Mouse (Mus musculus): ENCODE data around the gene Kprp. TPM values are rescaled to one million over a fixed set of nuclear protein-coding genes. Genes with fewer than 3 reads are reported as not detected.
"Not testable (repeated sequence)": the region's sequence is repeated elsewhere in the genome, so short reads cannot be mapped to it uniquely, and the experiment has no call there.

The Kprp gene
- not detected in 2 replicates for polyA plus RNA-seq (2016; fragmentation: Nextera tagmentation; extraction: Ambion mirVana)

- Histone ChIP-seq H3K36me3 (no peaks in the 10 kb centered on the region), H3K4me3 (no peak within 1 kb of the TSS), H3K27me3 (replicated peaks) (no peaks in the 10 kb centered on the region), H3K4me2 (no peak within 1 kb of the TSS), H3K4me1 (replicated peaks) (no peaks in the 10 kb centered on the region), H3K9ac (no peak within 1 kb of the TSS), H3K9me3 (replicated peaks) (0 out of 2 replicates have a peak, but pooled peaks cover 4% of the 10 kb centered on the region), H3K27ac (ENCODE audit: poor library complexity, severe bottlenecking) (no peak within 1 kb of the TSS)
- WGBS = 27% methylated on average over 1 of the region's 1 CpGs
- no peak for ATAC-seq (ENCODE audit: insufficient number of reproducible peaks, low FRiP score)
Measured at GRCm38 (mm10) chr3:92827108-92827507, at the start of gene Kprp. TSS of gene Kprp (minus strand) at chr3:92827247.

- H3K4me1 ChIP-seq (replicated peaks) = no peaks in the 10 kb centered on the region
- no peak overlapping the region for H3K9ac ChIP-seq
- H3K4me3 ChIP-seq = no peak overlapping the region
- H3K4me2 ChIP-seq = no peak overlapping the region
- H3K9me3 ChIP-seq (replicated peaks) = no peaks in the 10 kb centered on the region
- 81% methylated on average over 3 of the region's 3 CpGs for WGBS
- H3K27ac ChIP-seq (ENCODE audit: poor library complexity, severe bottlenecking) = no peak overlapping the region
- ATAC-seq (ENCODE audit: insufficient number of reproducible peaks, low FRiP score) = no peak
- no peaks in the 10 kb centered on the region for H3K36me3 ChIP-seq
- no peaks in the 10 kb centered on the region for H3K27me3 ChIP-seq (replicated peaks)
Measured at GRCm38 (mm10) chr3:92874180-92874579, 47.1 kb upstream of the Kprp start.

- Histone ChIP-seq H3K9ac (no peak within 1 kb of the TSS), H3K4me2 (no peak within 1 kb of the TSS), H3K9me3 (replicated peaks) (no peaks in the 10 kb centered on the region), H3K4me3 (no peak within 1 kb of the TSS), H3K27ac (ENCODE audit: poor library complexity, severe bottlenecking) (no peak within 1 kb of the TSS), H3K4me1 (replicated peaks) (no peaks in the 10 kb centered on the region), H3K36me3 (no peaks in the 10 kb centered on the region), H3K27me3 (replicated peaks) (no peaks in the 10 kb centered on the region)
- WGBS = 69% methylated on average over 4 of the region's 4 CpGs
- no peak for ATAC-seq (ENCODE audit: insufficient number of reproducible peaks, low FRiP score)
Measured at GRCm38 (mm10) chr3:92870116-92870515, 43.1 kb upstream of the Kprp start, which contains the start of gene 2310050C09Rik. TSS of gene 2310050C09Rik (minus strand) at chr3:92870216.

GRCm38 (mm10) chr3:92851186-92851585 is 24.1 kb upstream of the Kprp start, which contains the start of gene Lce1l:
TSS of gene Lce1l (minus strand) at chr3:92851286.
- no peak within 1 kb of the TSS for H3K4me3 ChIP-seq
- H3K36me3 ChIP-seq = no peaks in the 10 kb centered on the region
- H3K4me1 ChIP-seq (replicated peaks) = no peaks in the 10 kb centered on the region
- no peak within 1 kb of the TSS for H3K4me2 ChIP-seq
- no peak for ATAC-seq (ENCODE audit: insufficient number of reproducible peaks, low FRiP score)
- no peak within 1 kb of the TSS for H3K9ac ChIP-seq
- H3K27ac ChIP-seq (ENCODE audit: poor library complexity, severe bottlenecking) = no peak within 1 kb of the TSS
- no peaks in the 10 kb centered on the region; the same call in 1 of the 2 replicates for H3K9me3 ChIP-seq (replicated peaks)
- WGBS = 76% methylated on average over 3 of the region's 3 CpGs
- no peaks in the 10 kb centered on the region for H3K27me3 ChIP-seq (replicated peaks)

- no peak overlapping the region for H3K4me2 ChIP-seq
- no peaks in the 10 kb centered on the region for H3K27me3 ChIP-seq (replicated peaks)
- no peak for ATAC-seq (ENCODE audit: insufficient number of reproducible peaks, low FRiP score)
- H3K27ac ChIP-seq (ENCODE audit: poor library complexity, severe bottlenecking) = no peak overlapping the region
- H3K9me3 ChIP-seq (replicated peaks) = 0 out of 2 replicates have a peak, but pooled peaks cover 4% of the 10 kb centered on the region
- no peak overlapping the region for H3K9ac ChIP-seq
- no peaks in the 10 kb centered on the region for H3K4me1 ChIP-seq (replicated peaks)
- no peaks in the 10 kb centered on the region for H3K36me3 ChIP-seq
- 24% methylated on average over 1 of the region's 1 CpGs for WGBS
- no peak overlapping the region for H3K4me3 ChIP-seq
Measured at GRCm38 (mm10) chr3:92825808-92826207, 1.2 kb downstream of the Kprp start.

- H3K36me3 ChIP-seq = not testable (repeated sequence)
Measured at GRCm38 (mm10) chr3:92816036-92816435, 11.0 kb downstream of the Kprp start.

GRCm38 (mm10) chr3:92815581-92815980 is 11.5 kb downstream of the Kprp start:
- Histone ChIP-seq H3K36me3 (no peaks in the 10 kb centered on the region), H3K9ac (no peak overlapping the region), H3K27ac (ENCODE audit: poor library complexity, severe bottlenecking) (no peak overlapping the region), H3K4me2 (no peak overlapping the region), H3K4me1 (replicated peaks) (no peaks in the 10 kb centered on the region), H3K27me3 (replicated peaks) (no peaks in the 10 kb centered on the region), H3K4me3 (no peak overlapping the region), H3K9me3 (replicated peaks) (no peaks in the 10 kb centered on the region)
- 76% methylated on average over 3 of the region's 3 CpGs for WGBS
- no peak for ATAC-seq (ENCODE audit: insufficient number of reproducible peaks, low FRiP score)

More at GRCm38 (mm10) chr3:92816036-92816435, 11.0 kb downstream of the Kprp start:
- not testable (repeated sequence) for H3K9me3 ChIP-seq (replicated peaks); H3K4me1 ChIP-seq (replicated peaks); H3K9ac ChIP-seq; H3K27ac ChIP-seq (ENCODE audit: poor library complexity, severe bottlenecking); H3K4me2 ChIP-seq; H3K27me3 ChIP-seq (replicated peaks); ATAC-seq (ENCODE audit: insufficient number of reproducible peaks, low FRiP score); H3K4me3 ChIP-seq
- WGBS = 83% methylated on average over 2 of the region's 2 CpGs

- Histone ChIP-seq H3K4me1 (replicated peaks) (no peaks in the 10 kb centered on the region), H3K27ac (ENCODE audit: poor library complexity, severe bottlenecking) (no peak within 1 kb of the TSS), H3K9me3 (replicated peaks) (no peaks in the 10 kb centered on the region), H3K4me2 (no peak within 1 kb of the TSS), H3K9ac (no peak within 1 kb of the TSS), H3K4me3 (no peak within 1 kb of the TSS), H3K36me3 (no peaks in the 10 kb centered on the region), H3K27me3 (replicated peaks) (no peaks in the 10 kb centered on the region)
- ATAC-seq (ENCODE audit: insufficient number of reproducible peaks, low FRiP score) = no peak
Measured at GRCm38 (mm10) chr3:92807791-92808190, 19.3 kb downstream of the Kprp start, which contains the start of gene Lce1k. TSS of gene Lce1k (minus strand) at chr3:92807891.

- no peaks in the 10 kb centered on the region for H3K36me3 ChIP-seq
- no peak for ATAC-seq (ENCODE audit: insufficient number of reproducible peaks, low FRiP score)
- WGBS = 79% methylated on average over 1 of the region's 1 CpGs
- H3K4me3 ChIP-seq = no peak within 1 kb of the TSS
- no peaks in the 10 kb centered on the region for H3K9me3 ChIP-seq (replicated peaks)
- H3K27me3 ChIP-seq (replicated peaks) = no peaks in the 10 kb centered on the region
- H3K4me2 ChIP-seq = no peak within 1 kb of the TSS
- no peaks in the 10 kb centered on the region for H3K4me1 ChIP-seq (replicated peaks)
- H3K27ac ChIP-seq (ENCODE audit: poor library complexity, severe bottlenecking) = no peak within 1 kb of the TSS
- no peak within 1 kb of the TSS for H3K9ac ChIP-seq
Measured at GRCm38 (mm10) chr3:92790414-92790813, 36.6 kb downstream of the Kprp start, which contains the start of gene Lce1j. TSS of gene Lce1j (minus strand) at chr3:92790514.

GRCm38 (mm10) chr3:92778799-92779198 is 48.2 kb downstream of the Kprp start, which contains the start of gene Lce1i:
TSS of gene Lce1i (minus strand) at chr3:92778899.
- no peak for ATAC-seq (ENCODE audit: insufficient number of reproducible peaks, low FRiP score)
- 67% methylated on average over 1 of the region's 1 CpGs for WGBS
- Histone ChIP-seq H3K4me1 (replicated peaks) (no peaks in the 10 kb centered on the region), H3K9ac (no peak within 1 kb of the TSS), H3K36me3 (no peaks in the 10 kb centered on the region), H3K27ac (ENCODE audit: poor library complexity, severe bottlenecking) (no peak within 1 kb of the TSS), H3K4me3 (no peak within 1 kb of the TSS), H3K4me2 (no peak within 1 kb of the TSS), H3K27me3 (replicated peaks) (no peaks in the 10 kb centered on the region), H3K9me3 (replicated peaks) (no peaks in the 10 kb centered on the region)
